Mouse (Mus musculus) inflammation-experienced regulatory T-cells, adult 16 weeks (primary cell): Measurements from ENCODE around the gene Mfsd11. TPM values are rescaled to one million over a fixed set of nuclear protein-coding genes. Genes with fewer than 3 reads are reported as not detected.

Source experiments
- polyA plus RNA-seq: library from polyadenylated mRNA; unstranded; fragments of 100-300 nt; shearing (Covaris generic); gene quantifications from one replicate; pipeline ENCODE4 v1.2.1, GENCODE M21; 2017

The Mfsd11 gene
- polyA plus RNA-seq: 30.7 TPM

GRCm38 (mm10) chr11:116852291-116852890, at the start of gene Mfsd11:
Gene Mfsd11 (plus strand): TSS chr11:116852440.

GRCm38 (mm10) chr11:116827534-116828165, 24.6 kb upstream of the Mfsd11 start, which contains the start of gene Mxra7:
Gene Mxra7 (minus strand): TSS chr11:116828046.

GRCm38 (mm10) chr11:116843261-116844233, 8.7 kb upstream of the Mfsd11 start, which contains the start of the genes Mettl23 and Jmjd6:
Gene Mettl23 (plus strand): TSS chr11:116843278.
Gene Jmjd6 (minus strand): TSS chr11:116843449.

GRCm38 (mm10) chr11:116852891-116853511, 761 bp downstream of the Mfsd11 start, which contains the start of gene Srsf2:
Gene Srsf2 (minus strand): TSS chr11:116853094.

GRCm38 (mm10) chr11:116918323-116919185, 66.3 kb downstream of the Mfsd11 start, which contains the start of gene Mgat5b:
Gene Mgat5b (plus strand): TSS chr11:116918863.

Other genes starting within 250 kb of the Mfsd11 start
- 15.2 TPM for gene Rhbdf2, start 225.4 kb upstream of the Mfsd11 start, polyA plus RNA-seq
- not detected for gene Prcd, start 198.9 kb upstream of the Mfsd11 start, polyA plus RNA-seq
- not detected for gene Cygb, start 198.1 kb upstream of the Mfsd11 start, polyA plus RNA-seq
- gene St6galnac1, start 76.9 kb upstream of the Mfsd11 start, polyA plus RNA-seq: 0.28 TPM
- not detected for gene Mxra7, start 24.4 kb upstream of the Mfsd11 start, polyA plus RNA-seq
- gene Mettl23, start 9.2 kb upstream of the Mfsd11 start, polyA plus RNA-seq: 233 TPM
- gene Jmjd6, start 9.0 kb upstream of the Mfsd11 start, polyA plus RNA-seq: 81.4 TPM
- gene Srsf2, start 654 bp downstream of the Mfsd11 start, polyA plus RNA-seq: 62.3 TPM
- gene Mgat5b, start 66.4 kb downstream of the Mfsd11 start, polyA plus RNA-seq: not detected